Mouse (Mus musculus) right cerebral cortex, adult 18-20 months (tissue): ENCODE data around the gene Chrm3.
"Not testable (repeated sequence)": the region's sequence is repeated elsewhere in the genome, so short reads cannot be mapped to it uniquely, and the experiment has no call there.

Experiments used
- DNase-seq: peaks from one replicate; pipeline ENCODE4 v3.0.0; 2022; ENCODE audit warnings: mixed read lengths

Gene Chrm3

DNA sequence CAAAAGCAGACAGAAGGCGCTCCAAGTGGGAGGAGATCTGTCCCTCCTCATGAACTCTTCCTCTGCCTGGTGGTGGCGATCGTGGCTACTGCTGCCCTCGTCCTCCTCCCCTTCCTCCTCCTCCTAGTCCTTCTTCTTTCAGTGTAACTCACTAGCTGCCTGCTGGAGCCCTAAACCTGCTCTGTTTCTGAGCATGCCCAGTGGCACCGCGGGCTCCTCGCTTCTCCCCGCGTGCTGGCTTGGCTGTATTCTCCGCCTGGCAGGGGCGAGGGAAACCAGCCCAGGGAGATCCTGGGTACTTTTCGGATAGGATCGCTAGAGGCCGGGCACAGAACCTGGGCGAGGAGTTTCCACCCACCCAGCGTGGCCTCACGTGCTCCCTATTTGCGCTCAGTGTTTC lies at the start of gene Chrm3:
Gene Chrm3, minus strand, starts transcription at position 71 of the 400 bp plus-strand sequence.
- DNase-seq, result peak; percentile 83

DNA sequence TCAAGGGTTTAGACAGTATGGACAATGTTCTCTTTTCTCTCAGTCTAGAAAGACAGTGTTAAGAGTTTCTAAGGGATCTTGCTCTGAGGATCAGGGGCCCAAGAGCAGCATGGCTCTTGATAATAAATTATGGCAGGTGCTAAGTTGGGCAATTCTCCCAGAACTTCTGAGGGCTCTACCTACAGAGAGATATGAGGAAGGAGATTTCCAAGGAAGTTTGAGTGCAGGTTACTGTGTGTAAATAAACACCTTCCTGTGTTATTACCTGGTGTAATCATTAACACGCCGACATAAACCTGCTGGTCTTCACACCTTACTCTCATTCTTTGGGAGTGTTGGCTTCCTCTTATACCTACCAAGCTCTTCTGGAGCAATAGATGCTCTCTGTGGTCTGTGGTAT lies 33.7 kb upstream of the Chrm3 start:
- no peak for DNase-seq

DNA sequence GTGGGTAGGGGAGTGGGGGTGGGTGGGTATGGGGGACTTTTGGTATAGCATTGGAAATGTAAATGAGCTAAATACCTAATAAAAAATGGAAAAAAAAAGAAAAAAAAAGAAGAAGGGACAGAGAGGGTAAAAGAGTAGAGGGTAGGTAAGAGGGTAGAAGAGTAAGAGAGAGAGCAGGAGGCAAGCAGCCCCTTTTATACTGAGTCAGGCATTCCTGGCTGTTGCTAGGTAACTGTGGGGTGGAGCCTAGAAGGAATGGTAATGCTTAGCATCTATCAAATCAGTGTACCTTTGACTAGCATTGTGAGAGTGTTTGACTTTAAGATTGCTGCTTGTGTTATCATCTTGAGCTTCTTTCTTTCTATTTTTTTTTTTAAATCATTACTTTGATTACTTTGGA lies 14.8 kb upstream of the Chrm3 start:
- DNase-seq, result not testable (repeated sequence)

DNA sequence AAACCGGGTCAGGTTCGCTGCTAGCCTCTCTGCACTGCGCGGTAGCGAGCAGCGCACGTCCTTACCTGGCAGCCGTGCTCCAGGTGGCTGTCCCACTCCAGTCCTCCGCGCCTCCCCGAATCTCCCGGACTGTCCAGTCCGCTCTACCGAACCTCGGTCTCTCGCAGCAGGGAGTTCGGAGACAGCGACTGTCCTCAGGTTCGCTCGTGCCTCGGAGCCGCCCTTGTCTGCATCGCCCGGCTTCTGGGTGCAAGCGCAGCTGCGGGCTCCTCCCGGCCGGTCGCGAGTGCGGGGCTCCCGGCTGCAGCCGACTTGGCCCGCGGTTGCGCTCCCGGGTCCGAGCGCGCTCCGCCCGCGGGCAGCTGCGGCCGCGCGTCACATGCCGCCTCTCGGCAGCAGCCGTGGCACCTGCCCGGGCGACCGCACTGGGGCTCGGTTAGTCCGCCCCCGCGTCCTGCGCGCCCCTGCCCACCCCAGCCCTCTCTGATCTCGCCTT lies 400 bp downstream of the Chrm3 start:
- DNase-seq, result peak; percentile 29

DNA sequence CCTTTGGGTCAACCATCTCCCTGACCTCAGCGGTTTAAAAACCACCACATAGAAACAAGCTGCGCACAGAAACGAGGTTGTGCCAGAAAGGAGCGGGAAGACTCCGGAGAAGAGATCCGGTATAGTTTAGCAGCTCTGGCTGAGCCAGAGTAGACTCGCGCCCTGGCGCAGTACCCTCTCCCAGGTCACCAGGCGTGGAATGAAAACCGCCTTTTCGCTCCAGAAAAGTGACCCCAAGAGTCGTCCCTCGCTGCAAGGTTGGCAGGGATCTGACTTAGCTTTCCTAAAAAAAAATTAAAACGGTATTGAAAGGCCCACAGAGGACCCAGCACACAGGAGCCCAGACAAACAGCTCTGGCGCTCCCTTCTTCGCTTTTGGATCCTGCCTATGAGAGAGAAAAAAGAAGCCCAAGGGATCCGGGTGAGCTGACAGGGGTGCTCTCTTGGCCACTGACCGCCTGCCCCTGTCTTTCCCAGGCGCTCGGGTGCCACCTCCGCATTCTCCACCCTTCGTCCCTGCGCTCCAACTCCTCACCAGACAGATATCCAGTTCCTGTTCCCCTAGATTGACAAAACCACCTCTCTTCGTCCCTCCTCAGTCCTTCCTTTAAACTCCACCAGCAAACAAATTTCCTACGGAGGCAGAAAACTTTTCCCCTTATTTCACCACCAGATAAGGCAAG lies 990 bp downstream of the Chrm3 start:
- peak; percentile 28 for DNase-seq

DNA sequence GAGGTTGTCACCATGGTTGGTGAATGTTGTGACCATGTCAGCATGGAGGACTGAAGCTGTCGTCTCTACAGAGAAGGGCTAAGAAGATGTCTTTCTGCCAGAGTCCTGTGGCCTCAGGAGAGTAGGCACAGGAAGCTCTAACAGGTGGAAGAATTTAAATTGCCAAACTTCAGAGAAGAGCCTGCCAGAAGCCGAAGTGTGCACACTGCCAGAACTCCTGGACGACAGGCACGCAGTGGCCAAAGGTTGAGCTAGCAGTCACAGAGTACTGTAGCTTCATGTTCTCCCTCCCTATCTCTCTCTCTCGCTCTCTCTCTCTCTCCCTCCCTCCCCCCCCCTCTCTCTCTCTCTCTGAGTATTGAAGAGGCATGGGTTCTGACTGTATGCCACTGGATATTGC lies 4.9 kb downstream of the Chrm3 start:
- DNase-seq, result no peak

DNA sequence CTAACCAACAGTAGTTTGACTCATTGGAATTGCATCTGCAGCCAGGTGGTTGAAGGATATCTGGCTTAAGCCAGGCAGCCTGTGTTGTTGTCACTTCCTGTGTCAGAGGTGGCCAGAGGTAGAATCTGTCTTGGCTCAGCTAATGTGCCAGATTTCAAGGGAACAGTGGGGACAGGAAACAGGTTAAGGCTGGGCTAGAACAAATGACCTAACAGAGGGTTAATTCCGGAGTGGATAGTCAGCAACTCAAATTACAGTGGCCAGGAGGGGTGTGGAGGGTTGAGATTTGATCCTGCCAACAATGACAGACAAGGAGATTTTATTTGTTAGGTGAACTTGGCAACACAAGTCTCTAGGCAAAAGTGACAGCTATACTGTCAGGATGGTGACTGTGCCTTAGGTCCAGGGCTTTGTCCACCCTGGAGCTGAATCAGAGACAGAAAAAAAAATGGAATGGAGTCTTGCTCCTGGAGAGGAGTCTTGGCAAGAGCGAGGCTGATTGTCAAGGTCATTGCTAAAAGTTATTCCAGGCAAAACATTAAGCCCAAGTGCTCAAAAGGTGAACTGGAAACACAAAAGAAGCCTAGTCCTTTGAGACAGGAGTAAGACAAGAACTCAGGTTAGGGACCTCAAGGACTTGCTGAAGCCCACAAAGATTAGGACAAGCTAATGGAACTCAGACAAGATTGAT lies 5.6 kb downstream of the Chrm3 start:
- DNase-seq, result no peak

DNA sequence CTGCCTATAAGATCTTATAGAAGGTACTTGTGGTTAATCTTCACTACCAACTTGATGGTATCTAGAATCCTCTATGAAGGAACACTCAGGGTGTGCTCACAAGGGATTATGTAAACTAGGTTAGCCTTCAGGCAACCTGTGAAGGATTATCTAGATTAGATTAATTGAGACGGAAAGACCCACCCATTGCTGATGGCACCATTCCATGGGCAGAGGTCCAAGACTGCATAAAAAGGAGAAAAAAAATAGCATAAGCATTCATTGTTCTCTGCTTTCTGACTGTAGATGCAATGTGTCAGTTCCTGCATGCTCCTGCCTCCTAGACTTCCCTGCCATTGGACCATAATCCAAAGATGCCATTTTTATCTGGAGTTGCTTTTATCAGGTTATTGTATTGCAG lies 8.5 kb downstream of the Chrm3 start:
- DNase-seq, result no peak

DNA sequence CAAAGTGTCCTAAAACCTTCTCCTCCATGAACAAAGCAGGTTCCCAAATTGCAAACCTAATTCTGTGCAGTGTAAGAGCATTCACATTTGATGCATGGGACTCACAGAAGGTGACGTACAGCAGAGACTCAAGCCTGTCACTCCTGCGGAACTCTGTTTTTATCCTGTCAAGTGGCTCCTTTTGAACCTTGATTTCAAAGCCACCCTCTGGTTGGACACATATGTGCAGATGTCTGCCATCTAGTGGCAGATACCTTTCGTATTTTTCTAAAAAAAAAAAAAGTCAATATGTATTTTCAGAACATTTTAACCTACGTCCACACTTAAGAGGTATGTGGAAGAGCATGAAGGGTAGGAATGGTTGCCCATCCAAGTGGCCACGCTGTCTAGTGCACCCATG lies 16.3 kb downstream of the Chrm3 start:
- DNase-seq, result no peak

DNA sequence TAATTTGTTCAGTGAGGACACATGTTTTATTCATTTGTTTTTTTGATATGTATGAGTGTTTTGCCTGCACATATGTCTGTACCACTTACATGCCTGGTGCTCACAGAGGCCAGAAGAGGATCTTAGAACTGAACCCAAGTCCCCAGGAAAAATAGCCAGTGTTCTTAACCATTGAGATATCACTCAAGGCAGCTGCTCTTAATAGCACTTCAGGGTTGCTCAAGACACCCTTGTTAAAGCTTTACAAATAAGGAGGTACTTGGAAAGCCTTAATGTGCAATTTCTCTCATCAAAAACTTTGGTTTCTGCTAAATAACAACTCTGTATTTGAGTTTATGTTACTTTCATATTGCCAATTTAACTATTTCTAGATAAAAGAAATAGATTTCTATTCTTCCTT lies 25.1 kb downstream of the Chrm3 start:
- DNase-seq, result no peak

DNA sequence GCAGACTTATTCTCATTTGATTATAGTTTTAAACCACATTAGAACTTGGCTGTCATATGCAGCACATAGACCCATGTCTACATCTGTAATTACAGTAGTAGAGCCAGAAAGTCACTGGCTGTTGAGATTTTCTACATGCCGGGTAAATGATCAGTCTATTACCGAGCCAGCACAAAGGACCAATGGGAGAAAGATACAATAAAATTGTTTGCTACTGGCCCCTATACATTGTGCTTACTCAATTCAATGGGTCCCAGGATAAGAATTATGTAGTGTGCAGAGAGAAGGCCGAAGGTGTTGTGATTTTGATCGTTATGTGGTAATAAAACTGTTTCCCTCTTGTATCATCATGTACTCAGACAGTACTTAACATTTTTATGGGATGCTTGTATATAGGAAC lies 27.9 kb downstream of the Chrm3 start:
- no peak for DNase-seq

DNA sequence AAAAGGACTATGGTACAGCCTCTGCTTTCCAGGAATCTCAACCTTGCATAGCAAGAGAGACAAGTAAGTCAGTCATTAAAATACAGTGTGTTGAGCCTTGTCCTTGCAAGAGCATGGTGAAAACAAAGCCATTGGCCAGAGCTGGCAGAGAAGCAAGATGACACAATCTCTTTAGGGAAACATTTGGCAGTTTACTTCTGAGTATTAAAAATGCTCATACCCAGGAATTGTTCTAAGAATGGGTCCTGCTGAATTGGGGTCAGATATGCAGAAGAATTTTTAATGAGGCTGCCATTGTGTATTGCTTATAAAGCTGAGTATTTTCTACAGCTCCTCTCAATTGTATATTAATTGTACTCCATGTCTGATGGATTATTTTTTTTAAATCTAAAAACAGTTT lies 50.8 kb downstream of the Chrm3 start:
- DNase-seq, result no peak

DNA sequence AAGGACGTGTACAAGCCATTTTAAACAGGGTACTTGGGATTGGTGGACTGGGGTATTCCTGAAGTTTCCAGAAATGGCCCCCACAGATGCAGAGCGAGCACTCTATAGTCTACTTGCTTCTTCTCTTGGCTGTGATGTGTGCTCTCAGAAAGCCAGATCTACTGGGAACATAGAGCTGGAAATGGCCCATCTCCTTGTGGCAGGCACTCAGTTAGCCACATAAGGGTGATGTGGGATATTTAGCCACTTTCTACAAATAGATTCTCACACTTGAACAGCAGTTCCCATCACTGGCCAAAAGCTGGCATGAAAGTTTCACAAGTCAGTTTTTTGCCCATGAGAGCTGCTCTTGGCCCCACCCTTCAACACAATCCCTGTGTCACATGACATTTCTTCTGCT lies 65.5 kb downstream of the Chrm3 start:
- DNase-seq, result peak; percentile 14

DNA sequence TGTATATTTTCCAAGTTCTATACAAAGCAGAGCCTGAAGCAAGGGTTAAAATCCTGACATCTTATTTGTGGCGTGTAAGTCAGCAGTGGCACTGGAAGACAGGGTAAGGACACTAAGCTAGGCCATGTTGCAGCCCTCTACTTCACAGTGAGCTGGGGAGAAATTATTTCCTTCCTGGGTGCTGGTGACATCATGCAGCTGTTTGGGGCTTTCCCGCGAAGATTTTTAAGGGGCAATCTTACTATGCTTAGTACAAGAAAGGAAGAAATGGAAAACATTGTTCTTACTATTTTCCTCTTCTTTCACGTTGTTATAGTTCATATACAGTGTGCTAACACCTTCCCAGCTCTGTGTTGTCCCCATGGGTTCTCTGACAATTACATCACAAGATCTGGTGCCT lies 76.3 kb downstream of the Chrm3 start:
- no peak for DNase-seq

DNA sequence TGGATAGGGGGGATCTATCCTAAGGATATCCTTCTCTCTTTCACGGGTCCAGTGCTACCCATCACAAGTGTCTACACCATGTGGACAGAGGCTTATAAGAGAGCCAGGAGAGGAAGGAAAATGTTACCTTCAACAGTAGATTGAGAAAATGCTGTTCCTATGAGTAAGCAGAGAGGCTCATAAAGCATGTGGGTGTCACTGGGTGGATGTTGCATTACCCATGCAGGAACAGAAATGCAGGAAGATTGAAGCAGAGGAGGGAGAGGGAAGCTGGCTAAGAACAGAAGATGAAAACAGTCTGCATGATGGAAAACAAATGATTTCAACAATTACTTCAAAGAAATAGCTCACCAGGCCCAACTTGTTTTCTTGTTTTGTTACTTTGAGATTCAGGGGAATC lies 85.7 kb downstream of the Chrm3 start:
- peak; percentile 48 for DNase-seq

DNA sequence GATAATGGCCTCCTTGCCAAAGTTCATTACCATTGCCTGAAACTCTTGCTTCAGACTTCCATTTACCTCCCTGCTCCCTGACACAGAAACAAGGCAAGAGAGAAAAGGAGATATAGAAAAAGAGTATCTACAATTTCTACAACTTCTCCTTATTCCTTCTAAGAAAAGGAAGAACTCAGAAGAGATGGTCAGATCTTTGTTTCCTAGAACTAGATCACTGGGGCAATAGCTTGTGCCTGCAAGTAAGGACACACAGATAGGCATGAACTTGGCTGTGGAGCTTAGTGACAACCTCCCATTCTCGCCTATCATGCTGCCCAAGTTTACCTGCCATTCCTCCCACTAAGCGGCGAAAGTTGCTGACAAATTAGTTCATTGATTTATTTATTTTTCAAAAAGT lies 96.9 kb downstream of the Chrm3 start:
- no peak for DNase-seq

DNA sequence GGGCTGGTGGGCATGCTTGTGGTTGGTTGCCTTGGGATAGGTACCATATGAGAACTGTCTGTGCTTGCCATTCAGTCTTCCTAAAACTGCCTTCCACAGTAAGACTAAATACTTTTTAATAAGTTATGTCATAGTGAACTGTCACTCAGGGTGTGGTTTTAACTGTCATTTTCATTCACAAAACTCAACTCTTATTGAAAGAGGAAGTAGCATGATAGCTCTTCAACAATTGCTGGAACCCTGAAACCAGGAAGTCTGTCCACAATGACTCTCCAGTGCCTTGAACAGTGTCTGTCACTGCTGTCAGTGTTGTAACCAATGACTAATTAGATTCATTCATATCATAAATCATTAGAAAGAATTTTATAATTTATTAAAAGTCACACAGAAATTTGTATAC lies 107.6 kb downstream of the Chrm3 start:
- no peak for DNase-seq

DNA sequence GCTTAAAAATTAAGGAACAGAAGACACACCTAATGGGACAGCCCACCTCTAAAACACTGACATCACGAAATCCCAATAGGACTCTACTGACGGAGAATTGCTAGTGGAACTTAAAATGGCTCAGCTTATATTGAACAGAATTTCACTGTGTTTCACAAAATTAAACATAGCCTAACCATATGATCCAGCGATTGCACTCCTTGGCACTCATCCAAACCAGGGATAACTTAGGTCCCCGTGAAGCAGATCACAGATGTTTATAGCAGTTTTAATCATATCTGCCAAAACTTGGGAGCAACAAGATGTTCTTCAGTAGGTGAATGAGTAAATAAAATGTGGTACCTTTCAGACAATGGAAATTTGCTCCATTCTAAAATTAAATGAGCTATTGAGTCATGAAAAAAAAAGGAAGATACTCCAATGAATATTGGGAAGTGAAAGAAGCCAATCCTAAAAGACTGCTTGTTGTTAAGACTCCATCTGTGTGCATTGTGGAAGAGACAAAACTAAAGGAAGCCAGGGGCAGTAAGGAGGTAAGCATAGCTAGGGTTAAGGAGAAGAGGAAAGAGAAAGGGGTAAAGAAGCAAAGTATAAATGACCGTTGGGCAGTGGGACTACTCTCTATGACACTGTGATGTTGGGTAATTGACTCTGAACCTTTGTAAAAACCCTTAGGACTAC lies 109.0 kb downstream of the Chrm3 start:
- no peak for DNase-seq

DNA sequence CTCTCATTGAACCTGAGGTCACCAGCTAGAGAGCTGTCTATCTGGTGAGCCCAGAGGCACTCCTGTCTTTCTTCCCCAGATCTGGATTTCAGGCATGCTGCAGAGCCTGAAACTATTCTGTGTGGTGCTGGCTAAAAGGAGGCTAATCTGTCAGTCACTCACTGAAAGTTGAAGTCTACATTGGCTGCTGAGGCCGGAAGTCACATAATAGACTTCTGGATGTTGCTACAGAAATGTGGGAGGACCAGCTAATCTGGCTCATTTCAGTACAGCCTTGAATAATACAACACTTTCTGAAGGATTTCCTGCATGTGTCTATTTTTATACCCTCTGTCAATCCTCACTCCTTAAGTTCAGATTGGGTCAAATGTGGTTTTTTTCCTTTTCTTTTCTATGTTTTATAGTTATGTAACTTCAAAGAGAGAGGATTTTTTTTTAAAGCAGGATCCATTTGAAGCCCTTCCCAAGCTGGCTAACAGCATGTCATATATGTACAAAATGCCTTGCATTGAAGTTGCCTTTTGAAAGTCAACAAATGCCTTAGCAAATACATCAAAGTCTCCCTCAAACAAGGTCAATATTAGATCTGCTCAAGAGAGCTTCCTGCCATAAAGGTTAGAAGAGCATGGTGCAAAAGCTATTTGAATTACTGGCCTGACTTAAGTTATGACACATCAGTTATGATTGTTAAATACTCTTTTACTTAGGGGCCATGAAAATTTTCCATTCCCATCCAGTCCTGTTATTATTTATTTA lies 116.2 kb downstream of the Chrm3 start:
- DNase-seq, result no peak

DNA sequence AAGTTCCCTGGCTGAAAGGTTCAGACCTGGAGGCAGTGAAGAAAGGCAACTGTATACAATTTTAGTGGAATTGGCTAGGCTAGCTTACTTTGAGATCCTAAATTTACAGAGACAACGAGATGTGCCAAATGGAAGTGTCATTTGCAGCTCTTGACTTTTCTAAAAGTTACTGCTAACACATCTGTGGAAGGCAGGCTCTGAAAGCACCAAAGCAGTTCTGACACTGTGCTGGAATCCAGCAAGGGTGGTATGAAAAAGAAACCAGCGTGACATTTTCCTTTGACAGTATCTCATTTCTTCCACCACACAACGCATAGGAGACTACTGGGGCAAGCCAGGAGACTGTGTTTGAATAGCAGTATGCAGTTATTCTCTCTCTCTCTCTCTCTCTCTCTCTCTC lies 120.4 kb downstream of the Chrm3 start:
- DNase-seq, result peak; percentile 13

DNA sequence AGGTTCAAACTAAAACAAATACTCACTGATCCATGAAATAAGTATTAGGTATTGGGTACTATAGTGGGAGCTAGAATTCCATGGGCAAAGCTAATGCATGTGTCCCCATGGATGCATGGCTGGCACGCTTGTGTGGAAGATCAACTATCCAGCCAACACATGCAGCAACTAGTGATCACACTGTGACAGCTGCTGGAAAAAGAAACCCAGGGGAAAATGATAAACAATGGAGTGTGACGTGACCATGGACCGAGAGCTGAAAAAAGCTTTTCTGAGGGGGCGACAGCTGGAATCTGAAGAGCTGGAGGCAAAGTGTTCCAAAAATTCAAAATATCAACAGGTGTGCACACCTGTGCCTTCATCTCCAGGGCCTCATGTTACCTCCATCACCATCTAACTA lies 120.8 kb downstream of the Chrm3 start:
- DNase-seq, result no peak

DNA sequence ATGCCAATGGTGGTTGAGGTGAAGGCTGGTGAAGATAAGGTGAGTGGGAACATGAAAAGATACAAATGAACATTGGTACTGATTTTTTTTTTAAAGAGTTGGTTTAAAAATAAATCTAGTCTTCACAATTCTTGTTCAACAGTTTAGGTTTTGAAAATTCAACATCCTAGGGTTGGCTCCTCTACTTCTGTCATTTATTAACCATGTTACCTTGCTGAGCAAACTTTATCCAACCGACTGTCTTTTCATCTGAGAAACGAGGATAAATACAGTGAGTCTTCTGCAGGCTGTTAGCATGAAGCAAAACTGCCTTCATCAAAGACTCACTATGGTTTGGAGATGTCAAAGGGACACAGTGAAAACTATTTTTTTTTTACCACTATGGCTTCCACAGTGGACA lies 123.0 kb downstream of the Chrm3 start:
- no peak for DNase-seq

DNA sequence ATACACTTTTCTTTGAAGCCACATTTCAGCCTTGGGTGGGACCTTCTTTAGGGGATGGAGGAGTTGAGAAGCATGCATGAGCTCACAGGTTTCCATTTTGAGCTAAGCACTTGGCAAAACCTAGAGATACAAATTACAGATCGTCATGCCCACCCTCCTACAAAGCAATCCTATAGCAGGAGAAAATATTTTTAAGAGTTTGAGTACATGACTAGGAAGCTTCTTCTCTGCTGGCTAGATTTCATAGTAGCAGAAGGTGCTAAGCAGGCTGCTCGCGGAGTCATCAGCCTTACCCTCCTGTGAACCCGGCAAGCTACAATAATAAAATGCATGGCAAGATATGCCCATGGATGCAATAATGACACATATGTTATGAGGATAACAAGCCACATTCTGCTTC lies 124.4 kb downstream of the Chrm3 start:
- peak; percentile 51 for DNase-seq
